Mouse (Mus musculus) cerebellum, postnatal 36 days (tissue): ENCODE measurements around the gene Zzef1.

Experiments
- DNase-seq, 2 experiments: peaks; one replicate each; pipeline ENCODE4 v3.0.0; 2021 to 2022; ENCODE audit warnings: mixed read lengths in 2 of 2

The Zzef1 gene

GRCm38 (mm10) chr11:72807992-72808391, 12.0 kb downstream of the Zzef1 start:
- no peak for DNase-seq

DNA sequence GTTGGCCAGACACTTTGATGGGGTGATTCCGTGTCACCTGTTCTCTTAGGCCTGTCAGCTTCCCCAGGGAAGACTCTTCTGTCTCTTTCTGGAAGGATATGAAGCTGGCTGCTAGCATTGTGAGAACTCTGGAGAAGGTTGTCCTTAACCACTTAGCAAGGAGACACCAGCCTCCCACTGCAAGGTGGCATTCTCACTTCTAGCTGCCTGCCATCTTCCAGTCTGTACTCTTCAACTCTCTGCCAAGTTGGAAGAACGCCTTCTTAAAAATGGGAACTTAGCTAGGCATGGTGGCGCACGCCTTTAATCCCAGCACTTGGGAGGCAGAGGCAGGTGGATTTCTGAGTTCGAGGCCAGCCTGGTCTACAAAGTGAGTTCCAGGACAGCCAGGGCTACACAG, 17.7 kb downstream of the Zzef1 start:
- no peak for DNase-seq

- no peak for DNase-seq
These were observed 18.2 kb downstream of the Zzef1 start for GRCm38 (mm10) chr11:72814188-72814587.

- DNase-seq, result no peak
These were observed 20.8 kb downstream of the Zzef1 start for GRCm38 (mm10) chr11:72816859-72817258.

GRCm38 (mm10) chr11:72818067-72818466, 22.0 kb downstream of the Zzef1 start:
- DNase-seq, result no peak

GRCm38 (mm10) chr11:72821041-72821440, 25.0 kb downstream of the Zzef1 start:
- no peak for DNase-seq

DNA sequence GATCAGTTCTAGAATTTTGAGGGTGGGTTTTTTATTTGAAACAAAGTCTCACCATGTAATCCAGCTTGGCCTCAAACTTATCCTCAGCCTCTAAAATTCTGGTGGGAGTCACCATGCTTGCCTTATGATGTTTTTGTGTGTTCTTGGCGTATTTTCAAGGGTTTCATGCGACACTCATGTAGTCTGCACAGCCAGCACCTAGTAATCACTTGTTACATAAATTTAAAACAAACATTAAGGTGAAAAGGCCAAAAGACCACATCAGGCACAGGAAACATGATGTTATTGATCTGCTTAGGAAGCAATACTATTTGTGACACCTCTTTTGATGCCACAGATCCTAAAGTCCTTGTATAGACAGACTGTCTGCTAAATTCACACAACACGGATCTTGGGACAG, 33.8 kb downstream of the Zzef1 start:
- DNase-seq, result no peak

GRCm38 (mm10) chr11:72842731-72843130, 46.7 kb downstream of the Zzef1 start:
- DNase-seq, result no peak

- DNase-seq, result no peak
These were observed 47.5 kb downstream of the Zzef1 start for GRCm38 (mm10) chr11:72843576-72843975.

DNA sequence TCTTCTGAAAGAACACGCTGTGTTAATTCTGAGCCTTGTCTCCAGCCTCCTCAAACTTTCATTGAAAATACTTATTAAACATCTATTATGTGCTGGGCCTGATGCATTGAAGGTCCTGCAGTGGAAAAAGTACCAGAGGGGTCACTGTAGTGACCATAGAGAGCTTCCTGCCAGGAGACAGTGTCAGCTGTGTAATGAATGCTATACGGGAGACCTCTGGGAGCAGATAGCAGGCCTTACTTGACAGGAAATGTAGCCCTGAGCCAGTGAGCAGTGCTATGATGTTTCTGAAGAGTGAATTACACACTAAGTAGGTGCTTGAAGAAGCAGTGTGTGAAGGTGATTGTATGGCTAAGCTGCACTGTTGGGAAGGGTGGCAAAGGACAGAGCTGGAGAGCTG, 49.5 kb downstream of the Zzef1 start:
- DNase-seq, result no peak

DNA sequence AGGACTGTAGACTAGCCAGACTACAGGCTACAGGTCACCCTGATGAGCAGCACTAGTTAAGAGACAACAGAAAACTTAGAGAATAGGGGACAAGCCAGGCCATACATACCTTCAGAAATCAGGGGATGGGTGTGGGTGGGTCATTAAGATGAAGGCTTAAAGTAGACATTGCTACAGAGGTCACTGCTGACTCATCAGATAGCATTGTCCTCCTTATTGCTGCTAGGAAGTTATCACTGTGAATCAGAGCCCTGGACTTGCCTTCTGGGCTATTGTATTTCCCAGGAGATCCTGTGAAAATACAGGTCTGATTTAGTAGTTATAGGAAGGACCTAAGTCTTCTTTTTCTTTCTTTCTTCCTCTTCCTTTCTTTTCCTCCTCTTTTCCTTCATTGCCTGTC, 50.7 kb downstream of the Zzef1 start:
- DNase-seq, result no peak

GRCm38 (mm10) chr11:72847831-72848628, 52.0 kb downstream of the Zzef1 start:
- no peak for DNase-seq

DNA sequence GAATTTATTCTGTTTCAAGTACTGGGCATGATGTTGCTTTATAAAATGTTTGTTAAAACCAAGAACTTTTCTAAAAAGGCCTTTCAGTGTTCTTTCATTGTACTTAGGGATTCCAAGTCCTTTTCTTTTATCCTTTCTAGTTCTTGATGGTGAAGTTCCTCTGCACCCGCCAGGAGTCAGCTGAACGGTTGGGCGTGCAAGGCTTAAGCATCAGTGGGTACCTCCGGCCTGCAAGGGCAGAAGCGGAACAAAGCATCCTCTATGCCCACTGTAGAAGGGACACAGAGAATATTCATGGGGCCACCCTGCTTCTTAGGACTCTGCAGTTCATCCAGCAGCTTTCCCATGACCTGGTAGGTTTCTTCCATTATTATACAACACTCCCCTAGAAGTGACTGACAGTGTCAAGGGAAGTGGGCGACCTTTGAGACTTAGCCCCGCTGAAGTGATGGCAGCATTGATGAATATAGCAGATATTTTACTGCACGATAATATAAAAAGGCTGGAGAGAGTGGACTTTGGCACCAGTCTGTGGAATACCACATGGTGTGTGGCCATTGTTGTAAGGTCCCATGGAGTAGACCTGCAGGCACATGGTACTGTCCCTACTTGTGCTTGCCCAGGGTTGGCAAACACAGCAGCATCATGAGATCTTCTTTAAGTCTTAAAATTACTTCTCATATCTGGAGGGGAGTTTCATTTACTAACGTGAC, 54.5 kb downstream of the Zzef1 start:
- no peak for DNase-seq

DNA sequence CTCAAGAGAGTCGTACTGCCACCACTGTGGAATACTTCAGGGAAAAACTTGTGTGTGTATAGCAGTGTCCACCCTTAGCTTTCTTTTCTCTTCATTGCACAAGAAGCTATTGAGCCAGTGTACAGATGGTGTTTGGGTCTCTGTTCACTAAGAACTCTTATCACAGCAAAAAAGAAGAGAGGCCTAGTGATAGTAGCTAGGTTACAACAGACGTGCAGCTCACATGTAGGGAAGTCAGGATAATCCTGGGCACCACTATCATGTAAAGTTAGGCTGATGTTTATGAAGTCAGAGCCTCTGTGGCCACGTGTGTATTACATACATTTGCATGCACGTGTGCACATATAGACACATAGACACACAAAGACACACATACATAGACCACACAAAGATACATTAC, 55.2 kb downstream of the Zzef1 start:
- DNase-seq, result no peak

DNA sequence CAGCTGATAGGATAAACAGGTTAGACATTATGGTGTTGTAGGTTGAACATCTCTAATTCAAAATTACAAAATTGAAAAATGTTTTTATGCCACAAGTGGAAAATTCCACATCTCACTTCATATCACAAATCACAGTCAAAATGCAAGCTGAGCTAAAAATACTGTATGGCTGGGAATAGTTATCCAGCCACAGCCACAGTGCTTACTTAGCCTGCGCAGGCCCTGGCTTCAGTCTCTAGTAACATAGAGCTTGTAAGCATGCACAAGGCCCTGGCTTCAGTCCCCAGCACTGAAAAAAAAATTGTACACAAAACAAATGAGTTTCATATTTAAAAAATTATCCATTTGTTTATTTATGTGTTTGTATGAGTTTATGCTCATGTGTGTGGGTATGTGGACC, 56.1 kb downstream of the Zzef1 start:
- DNase-seq, result no peak

GRCm38 (mm10) chr11:72853086-72853485, 57.1 kb downstream of the Zzef1 start:
- no peak for DNase-seq

DNA sequence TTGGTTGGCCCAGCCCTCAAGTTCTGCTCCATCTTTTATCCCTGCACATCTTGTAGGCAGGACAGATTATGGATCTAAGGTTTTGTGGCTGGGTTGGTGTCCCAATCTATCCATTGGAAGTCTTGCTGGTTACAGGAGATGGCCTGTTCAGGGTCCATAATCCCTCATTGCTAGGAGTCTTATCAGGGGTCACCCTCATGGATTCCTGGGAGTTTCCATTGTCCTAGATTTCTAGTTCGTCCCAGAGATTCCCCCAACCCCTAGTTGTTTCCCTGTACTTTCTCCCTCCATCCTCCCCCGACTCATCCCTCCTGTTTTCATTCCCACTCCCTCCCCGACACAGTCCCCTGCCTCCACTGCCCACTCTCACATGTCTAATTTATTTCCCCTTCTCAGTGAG, 58.2 kb downstream of the Zzef1 start:
- DNase-seq, result no peak

- no peak for DNase-seq
These were observed 60.7 kb downstream of the Zzef1 start for GRCm38 (mm10) chr11:72856764-72857163.

GRCm38 (mm10) chr11:72861236-72861635, 65.2 kb downstream of the Zzef1 start:
- no peak for DNase-seq

DNA sequence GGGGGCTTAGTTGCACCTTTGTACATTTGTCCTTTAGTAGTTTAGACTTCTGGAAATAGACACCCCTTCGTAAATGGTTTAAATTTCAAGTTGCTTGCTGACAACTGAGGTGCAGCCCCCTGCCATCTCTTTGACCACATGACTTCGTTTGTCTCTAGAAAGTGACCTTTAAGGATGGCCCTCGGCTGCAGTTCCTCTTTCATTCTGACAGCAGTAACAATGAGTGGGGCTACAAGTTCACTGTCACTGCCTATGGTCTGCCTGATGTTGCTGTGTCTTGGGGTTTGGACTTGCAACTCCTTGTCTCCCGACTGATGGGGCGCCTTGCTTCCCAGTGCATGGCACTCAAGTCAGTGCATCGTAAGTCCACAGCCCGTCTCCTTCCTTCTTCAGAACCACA, 70.4 kb downstream of the Zzef1 start:
- DNase-seq, result no peak

GRCm38 (mm10) chr11:72872061-72872460, 76.0 kb downstream of the Zzef1 start:
- no peak for DNase-seq

DNA sequence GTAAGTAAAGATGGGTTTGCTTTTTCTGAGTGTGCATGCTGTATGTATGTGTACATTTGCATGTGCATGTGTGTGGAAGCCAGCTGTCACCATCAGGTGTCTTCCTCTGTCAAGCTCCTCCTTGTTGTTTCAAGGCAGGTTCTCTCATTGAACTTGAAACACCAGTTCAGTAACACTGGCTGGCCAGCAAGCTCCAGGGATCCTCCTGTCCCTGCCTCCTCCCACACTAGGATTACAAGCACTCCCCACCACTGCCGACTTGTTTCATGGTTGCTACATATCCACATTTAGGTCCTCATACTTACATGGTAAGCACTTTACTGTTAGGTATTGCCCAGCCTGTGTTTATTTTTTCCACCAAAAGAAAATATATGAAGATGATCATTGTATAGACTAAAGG, 96.6 kb downstream of the Zzef1 start:
- DNase-seq, result no peak

GRCm38 (mm10) chr11:72908391-72908790, 112.4 kb downstream of the Zzef1 start:
- DNase-seq, result no peak

- no peak for DNase-seq
These were observed 121.4 kb downstream of the Zzef1 start for GRCm38 (mm10) chr11:72917299-72917996.
